Mouse (Mus musculus): Measurements from ENCODE around the gene Lemd1. TPM values are rescaled to one million over a fixed set of nuclear protein-coding genes. Genes with fewer than 3 reads are reported as not detected.
A peak's percentile ranks its signal among the peaks of the same experiment; 100 is the strongest.
"Not testable (repeated sequence)": the region's sequence is repeated elsewhere in the genome, so short reads cannot be mapped to it uniquely, and the experiment has no call there.

The Lemd1 gene
- total RNA-seq (2021): not detected
- long read RNA-seq, experiment 1, partial matches to known transcripts: 0 of 1 reads
- long read RNA-seq, experiment 1, other reads (novel, unspliced or antisense): 1 of 1 reads
- long read RNA-seq, experiment 2: 0 reads

DNA sequence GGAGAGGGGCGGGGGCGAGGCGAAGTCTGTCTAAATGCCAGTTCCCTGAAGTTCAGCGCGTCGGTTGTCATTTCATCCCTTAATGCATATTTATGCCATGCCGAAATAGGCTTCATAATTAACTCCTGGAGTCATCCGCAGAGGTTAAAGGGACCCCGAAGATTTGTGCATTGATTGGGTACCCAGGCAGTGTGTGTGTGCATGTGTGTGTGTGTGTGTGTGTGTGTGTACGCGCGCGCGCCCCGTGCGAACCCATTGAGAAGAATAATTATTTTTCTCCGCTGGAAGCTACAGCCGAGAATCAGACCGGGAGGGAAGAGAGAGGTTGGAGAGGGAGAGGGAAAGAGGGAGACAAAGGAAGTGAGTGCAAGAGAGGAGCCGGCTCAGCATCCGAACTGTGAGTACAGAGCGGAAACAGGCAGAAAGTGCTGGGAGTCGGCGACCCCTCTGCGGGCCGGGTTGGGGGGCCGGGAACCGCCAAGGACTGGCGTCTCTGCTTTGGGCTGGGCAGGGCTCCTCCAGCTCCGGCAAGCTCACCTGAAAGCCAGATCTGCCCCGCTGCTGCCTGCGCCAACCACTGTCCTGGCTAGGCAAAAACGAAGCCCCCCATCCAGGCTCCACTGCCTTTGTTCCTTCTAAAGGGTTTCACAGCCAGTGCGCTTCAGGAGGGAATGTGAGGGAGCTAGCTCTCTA lies at the start of gene Lemd1, which contains the start of gene AC124108.1:
TSS of gene Lemd1 (plus strand) at position 339 of the 693 bp plus-strand sequence.
TSS of gene AC124108.1 (plus strand) at position 365 of the 693 bp plus-strand sequence.
- DNase-seq: no peak

DNA sequence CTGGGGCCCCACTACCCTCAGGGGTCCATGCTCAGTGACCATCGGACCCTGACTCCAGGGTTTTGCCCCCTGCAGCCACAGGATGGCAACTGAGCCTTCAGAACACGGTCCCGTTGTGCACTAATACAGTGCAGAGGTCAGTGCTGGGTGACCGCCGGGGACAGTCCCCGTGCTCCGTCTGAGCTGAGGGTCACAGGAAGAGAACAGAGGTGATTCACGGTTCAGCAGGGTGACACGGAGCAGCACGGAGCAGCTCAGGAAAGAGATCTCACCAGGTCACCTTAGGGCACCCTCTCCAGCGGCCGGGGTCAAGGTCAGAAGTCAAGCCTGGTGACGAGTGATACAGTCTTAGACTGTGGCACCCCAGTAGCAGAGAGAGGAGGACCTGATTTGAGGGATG lies 49.5 kb upstream of the Lemd1 start:
- no peak for DNase-seq

GRCm38 (mm10) chr1:132143079-132143478 lies 48.2 kb upstream of the Lemd1 start:
- DNase-seq: no peak

DNA sequence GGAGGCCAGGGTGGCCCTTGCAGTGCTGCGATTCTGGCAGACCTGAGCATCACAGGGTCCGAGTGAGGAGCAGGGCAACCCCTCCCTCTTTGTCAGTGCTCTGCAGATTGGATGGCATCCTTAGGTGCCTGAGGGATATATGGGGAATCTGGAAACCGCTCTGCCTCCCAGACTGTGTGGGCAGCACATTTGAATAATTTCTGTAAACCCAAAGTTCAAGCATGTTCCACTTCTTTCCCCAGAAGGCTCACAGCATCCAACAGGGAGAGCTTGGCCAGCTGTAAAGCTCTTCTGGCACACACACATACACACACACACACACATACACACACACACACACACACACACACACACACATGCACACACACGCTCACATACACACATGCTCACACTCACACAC lies 47.5 kb upstream of the Lemd1 start:
- DNase-seq: no peak

- no peak for DNase-seq
Observed at GRCm38 (mm10) chr1:132144223-132144622, 47.0 kb upstream of the Lemd1 start.

DNA sequence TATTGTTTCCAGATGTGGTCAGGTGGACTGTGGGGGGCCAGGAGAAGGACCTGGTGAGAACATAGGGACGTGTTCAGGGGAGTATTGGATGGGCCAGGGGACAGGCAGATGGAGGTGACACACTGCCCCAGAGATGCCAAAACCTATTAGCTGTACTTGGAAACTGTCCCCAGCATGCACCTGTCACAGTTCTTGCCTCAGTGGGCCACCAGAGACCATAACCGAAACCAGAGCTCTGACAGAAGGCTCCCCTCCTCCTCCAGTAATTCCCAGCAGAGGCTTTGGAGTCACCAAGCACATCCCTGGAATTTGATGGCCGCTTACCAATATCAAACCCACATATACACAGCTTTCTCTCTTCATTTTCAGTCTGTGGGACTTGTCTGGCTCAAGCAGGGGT lies 46.4 kb upstream of the Lemd1 start:
- no peak for DNase-seq

DNA sequence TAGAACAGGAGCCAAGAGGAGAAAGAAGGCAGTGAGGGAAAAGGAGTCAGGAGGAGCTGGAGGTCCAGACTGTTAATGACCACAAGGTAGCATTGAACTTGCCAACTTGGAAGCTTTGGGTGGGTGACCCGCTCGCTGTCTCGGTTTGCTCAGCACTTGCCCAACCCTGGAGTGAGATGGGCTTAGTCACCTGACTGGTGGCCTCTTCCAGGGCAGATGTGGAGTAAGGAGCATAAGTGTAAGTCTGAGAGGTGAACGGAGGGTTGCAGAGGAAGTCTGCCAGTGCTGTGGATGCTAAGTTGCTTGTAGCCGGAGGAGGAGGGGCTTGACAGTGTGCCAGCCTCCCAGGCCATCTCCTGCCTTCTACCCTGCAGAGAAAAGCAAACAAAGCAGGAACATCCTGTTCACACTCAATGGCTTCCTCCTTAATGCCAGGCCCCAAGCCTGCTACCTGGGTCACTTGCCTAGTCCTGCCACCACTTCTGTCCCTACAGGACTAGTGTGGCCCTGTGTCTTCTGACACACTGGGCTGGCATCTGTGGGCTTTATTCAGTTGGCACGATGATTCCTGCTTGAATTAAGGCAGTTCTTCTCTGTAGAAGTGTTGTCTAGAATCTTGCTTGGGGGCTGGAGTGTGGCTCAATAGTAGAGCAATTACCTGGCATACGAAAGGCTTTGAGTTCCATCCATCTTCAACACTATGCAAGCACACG lies 45.1 kb upstream of the Lemd1 start:
- no peak for DNase-seq

DNA sequence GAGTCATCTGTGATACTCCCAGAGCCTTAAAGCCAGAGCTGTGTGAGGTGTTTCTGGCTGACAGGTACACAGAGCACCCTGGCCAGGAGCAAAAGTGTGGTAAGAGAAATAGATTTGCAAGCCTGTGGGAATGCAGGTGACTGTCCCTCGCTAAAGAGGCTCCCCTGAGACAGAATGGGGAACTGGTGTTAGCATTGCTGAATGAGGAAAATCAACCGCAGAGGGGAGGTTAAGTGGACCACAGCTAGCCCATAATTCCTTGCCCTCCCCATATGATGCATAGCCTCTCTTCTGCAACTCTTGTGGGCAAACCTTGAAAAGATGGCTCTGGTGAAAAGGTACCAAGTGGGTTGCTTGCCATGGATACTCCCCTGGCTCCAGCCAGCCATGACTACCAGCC lies 41.8 kb upstream of the Lemd1 start:
- no peak for DNase-seq

GRCm38 (mm10) chr1:132150171-132150570 lies 41.1 kb upstream of the Lemd1 start:
- no peak for DNase-seq

- DNase-seq: no peak
Observed at GRCm38 (mm10) chr1:132150817-132151601, 40.2 kb upstream of the Lemd1 start.

GRCm38 (mm10) chr1:132151908-132152307 lies 39.3 kb upstream of the Lemd1 start:
- DNase-seq: no peak

DNA sequence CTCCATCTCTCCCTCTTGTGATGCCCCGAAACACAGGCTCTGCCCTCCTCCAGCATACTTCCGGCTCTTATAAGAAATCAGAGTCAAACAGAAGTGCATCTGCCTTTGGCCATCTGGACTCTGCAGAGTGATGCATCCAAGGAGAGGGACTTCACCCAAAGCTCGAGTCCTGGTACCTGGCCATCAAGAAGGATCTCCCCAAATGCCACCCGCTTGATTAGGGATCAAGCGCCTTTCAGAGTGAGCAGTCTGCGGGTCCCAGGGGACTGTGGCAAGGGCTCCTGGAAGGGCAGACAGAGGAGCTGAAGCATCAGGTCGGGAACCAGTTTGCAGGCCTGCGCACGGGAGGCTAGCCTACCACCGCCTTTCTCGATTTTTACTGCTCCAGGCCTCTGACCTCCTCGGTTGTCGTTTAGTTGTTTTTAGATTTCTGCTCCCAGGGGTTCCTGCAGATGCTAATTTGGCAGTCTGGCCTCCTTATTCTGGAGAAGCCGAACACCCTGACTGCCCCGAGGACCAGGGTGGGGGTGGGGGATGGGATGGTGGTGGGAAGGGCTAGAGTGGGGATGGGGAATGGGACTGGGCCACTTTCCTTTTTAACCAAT lies 38.0 kb upstream of the Lemd1 start:
- DNase-seq: no peak

DNA sequence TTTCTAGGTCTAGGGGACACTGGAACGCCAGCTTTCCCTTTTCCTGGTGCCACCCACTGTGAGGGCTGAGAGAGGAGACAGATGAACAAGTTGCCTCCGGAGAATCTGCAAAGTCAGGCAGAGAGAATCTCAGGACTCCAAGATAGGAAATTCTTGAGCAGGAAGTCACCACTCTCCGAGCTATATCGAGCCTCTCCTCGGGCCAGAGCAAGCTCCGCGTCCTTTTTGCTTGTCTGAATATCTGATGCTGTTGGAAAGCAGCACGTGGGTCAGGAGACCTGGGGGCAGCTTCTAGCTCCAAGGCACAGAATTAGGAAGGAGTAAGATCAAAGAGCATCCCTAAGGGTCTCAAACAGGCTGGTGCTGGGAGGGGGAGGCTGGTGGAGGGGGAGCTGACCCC lies 37.5 kb upstream of the Lemd1 start:
- no peak for DNase-seq

DNA sequence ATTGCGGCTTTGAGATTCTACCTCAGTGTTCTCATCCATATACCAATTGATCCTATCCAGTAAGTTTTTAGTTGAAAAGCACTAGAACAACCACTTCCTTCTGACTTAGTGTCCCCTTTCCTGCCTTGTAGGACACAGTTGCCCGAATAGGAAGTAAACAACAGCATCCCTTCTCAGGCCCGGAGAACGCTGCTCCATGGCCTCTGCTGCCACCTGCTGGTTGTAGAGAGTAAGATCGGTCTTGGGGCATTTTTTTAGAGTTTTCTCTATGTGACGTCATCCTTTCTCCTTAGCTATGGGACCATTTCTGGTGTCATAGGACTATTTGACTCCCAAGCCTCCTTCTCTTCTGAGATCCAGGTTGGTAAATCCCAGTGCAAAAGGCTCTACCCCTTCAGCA lies 35.5 kb upstream of the Lemd1 start:
- DNase-seq: peak; percentile 79

DNA sequence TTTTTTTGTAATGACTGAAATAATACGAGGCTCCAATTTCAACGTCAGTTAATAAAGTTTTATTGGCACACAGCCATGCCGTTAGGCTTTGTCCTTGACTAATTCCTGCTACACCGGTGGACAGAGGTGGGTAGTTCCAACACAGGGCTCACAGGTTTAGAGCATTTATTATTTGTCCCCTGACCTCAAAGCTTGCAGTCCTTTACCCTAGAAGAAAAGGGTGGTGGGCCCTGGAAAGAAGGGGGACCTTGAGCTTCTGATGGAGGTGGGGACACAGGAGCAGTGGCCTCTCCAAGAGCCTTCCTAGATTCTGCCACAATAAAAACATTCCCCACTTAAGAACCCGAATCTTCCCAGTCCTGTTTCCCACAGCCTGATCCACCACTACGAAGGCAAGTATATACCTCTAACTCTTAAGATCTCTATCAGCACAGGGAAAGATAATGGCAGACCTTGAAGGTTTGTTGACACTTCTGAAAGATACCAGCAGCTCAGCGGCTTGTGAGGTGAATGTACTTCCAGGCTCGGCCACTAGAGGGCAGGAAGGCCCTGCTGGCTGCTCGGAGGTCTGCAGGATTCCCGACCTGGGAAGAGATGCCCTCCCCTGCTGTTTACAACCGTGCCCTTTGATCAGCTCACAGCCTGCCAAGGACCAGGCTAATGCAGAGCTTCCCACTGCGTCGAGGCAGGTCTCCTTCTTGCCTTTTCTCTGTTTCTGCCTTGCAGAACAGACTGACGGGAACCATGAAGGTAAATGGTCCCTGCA lies 34.0 kb upstream of the Lemd1 start:
- peak; percentile 93 for DNase-seq

- no peak for DNase-seq
Observed at GRCm38 (mm10) chr1:132157808-132158207, 33.4 kb upstream of the Lemd1 start.

DNA sequence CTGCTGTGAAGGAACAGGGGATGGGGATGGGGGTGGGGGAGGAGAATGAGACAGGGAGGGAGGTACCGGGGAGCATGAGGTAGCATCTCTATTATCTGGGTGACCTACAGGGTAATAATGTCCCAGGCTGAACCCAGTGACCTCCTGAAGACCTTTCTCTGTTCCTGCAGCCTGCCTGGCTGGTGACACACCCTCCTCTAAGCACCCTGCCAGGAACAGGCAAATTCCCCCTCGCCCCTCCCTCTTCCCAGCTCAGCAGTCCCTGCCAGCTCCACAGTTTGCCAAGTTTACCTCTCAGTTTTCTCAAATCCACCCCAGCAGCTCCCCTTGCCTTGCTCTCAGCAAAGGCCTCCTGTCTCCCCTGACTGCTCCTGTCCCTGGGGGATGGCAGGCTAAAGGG lies 32.5 kb upstream of the Lemd1 start:
- DNase-seq: no peak

GRCm38 (mm10) chr1:132159681-132160080 lies 31.6 kb upstream of the Lemd1 start:
- no peak for DNase-seq

DNA sequence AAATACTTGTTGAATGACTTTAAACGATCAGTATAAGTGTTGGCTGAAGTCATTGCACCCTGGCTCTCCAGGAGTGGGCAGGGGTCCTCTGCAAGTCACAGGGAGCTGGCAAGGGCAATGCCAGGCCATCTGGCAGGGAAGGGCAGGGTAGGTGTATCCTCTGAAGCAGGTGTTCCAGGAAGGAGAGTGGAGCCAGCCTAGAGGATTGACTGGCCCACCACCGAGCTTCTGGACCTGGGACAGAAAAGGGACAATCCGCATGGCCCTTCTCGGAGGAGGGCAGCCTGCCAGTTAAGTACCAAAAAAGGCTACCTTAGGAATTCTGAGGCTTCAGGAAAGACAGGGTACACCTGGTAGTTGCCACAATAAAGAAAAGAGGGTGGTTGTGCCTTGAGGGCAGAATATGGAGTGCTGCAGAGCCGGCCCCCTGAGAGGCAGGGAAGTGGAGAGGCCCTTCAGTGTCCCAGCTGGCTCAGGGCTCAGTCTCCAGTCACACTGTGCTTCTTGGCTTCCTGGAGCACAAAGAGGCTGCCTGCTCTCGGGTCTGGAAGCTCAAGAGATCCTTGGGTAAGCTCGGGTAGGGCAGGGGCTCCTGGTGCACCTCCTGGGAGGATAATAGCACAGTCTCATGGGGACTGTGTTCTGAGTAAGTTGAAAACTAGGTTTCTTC lies 29.9 kb upstream of the Lemd1 start:
- no peak for DNase-seq

DNA sequence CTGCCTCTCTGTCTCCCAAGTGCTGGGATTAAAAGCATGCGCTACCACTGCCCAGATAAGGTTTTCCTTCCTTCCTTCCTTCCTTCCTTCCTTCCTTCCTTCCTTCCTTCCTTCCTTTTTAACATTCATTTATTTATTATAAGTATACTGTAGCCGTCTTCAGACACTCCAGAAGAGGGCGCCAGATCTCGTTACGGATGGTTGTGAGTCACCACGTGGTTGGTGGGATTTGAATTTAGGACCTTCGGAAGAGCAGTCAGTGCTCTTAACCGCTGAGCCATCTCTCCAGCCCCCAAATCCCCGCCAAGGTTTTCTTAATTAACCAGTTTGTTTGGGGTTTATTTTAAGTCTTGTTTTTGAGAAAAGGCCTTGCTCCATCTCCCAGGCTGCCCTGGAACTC lies 28.6 kb upstream of the Lemd1 start:
- not testable (repeated sequence) for DNase-seq

Measured in gastrocnemius, postnatal 10 days (tissue).